Mouse (Mus musculus): ENCODE results near the gene Gm340.

DNA sequence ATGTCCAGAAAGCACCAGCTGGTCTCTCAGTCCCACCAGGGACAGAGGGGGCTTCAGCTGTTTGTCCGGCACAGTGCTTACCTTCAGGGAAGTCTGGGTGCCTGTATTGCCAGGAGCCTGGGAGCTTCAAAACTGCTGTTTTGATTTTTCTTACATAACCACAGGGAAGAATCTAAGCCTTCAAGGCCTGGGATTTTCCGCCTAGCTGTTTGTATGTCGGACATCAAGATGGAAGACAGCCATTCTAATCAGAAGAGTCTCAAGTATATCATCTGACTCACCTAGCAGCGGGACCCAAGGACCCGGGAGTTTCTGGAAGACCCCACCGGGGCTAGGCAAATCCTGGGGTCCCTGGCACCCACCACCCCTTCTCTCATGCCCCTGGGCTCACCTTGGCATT, 34.1 kb downstream of the Gm340 start:
- TF ChIP-seq CTCF (IDR thresholded peaks at IDR 0.05; ENCODE audit: control insufficient read depth, insufficient read depth, insufficient replicate concordance, low read depth, low read length) (no peak), POLR2A (IDR thresholded peaks at IDR 0.05; ENCODE audit: control insufficient read depth, low read depth, low read length) (no peak)

Measured in testis, adult 2 months (tissue).